Mouse (Mus musculus): Measurements from ENCODE around the gene Eif4e3. TPM values are rescaled to one million over a fixed set of nuclear protein-coding genes. Genes with fewer than 3 reads are reported as not detected.

Gene Eif4e3
- total and polyA plus RNA-seq, 2 experiments from 2014 or later = 15.4 to 18.9 TPM

GRCm38 (mm10) chr6:99637456-99637855, 29.1 kb downstream of the Eif4e3 start:
- DNase-seq (ENCODE audit: low spot score) = no peak
- Histone ChIP-seq H3K27me3 (ENCODE audit: control insufficient read depth, insufficient read depth, low read length) (no peaks in the 10 kb centered on the region), H3K36me3 (replicated peaks; ENCODE audit: control insufficient read depth, insufficient read depth, low read length) (peaks cover 36% of the 10 kb centered on the region), H3K27ac (ENCODE audit: low read depth) (no peak overlapping the region), H3K9ac (replicated peaks; ENCODE audit: low read depth, low read length) (no peak overlapping the region), H3K9me3 (replicated peaks; ENCODE audit: control insufficient read depth, low read length) (no peaks in the 10 kb centered on the region), H3K4me1 (ENCODE audit: control insufficient read depth, insufficient read depth) (no peaks in the 10 kb centered on the region), H3K4me2 (ENCODE audit: low read depth, low read length) (no peak overlapping the region), H3K4me3 (ENCODE audit: low read depth, low read length) (no peak overlapping the region)
- 73% methylated on average over 4 of the region's 4 CpGs for WGBS
- TF ChIP-seq CTCF (IDR thresholded peaks at IDR 0.05; ENCODE audit: low read depth) (no peak), EP300 (IDR thresholded peaks at IDR 0.05; ENCODE audit: low read depth) (no peak)
- no peak for ATAC-seq (ENCODE audit: insufficient read depth, low read depth)

DNA sequence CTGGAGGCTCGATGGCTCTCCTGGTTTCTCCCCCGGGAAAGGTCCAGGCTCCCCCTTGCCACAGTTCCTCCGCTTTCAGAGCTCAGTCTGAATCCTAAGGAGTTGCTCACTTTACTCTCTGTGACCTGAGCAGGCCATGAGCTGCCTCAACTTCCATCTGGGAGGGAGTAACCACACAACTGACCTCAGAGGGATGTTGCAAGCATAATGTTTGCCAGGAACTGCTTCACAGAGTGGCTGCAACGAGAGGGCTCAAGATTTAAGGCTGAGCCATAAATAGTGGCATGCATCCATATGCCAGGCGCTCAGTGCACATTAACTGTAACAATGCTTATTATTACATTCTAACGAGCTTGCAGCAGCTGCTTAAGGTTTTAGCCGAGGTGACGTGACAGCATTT, 29.8 kb downstream of the Eif4e3 start:
- Histone ChIP-seq H3K4me1 (ENCODE audit: control insufficient read depth, insufficient read depth) (no peaks in the 10 kb centered on the region), H3K27ac (ENCODE audit: low read depth) (no peak overlapping the region), H3K4me2 (ENCODE audit: low read depth, low read length) (no peak overlapping the region), H3K9ac (replicated peaks; ENCODE audit: low read depth, low read length) (no peak overlapping the region), H3K9me3 (replicated peaks; ENCODE audit: control insufficient read depth, low read length) (no peaks in the 10 kb centered on the region), H3K27me3 (ENCODE audit: control insufficient read depth, insufficient read depth, low read length) (no peaks in the 10 kb centered on the region), H3K4me3 (ENCODE audit: low read depth, low read length) (no peak overlapping the region), H3K36me3 (replicated peaks; ENCODE audit: control insufficient read depth, insufficient read depth, low read length) (peaks cover 38% of the 10 kb centered on the region)
- ATAC-seq (ENCODE audit: insufficient read depth, low read depth) (no peak), DNase-seq (ENCODE audit: low spot score) (no peak)
- no peak for TF ChIP-seq CTCF (IDR thresholded peaks at IDR 0.05; ENCODE audit: low read depth)
- no peak for TF ChIP-seq EP300 (IDR thresholded peaks at IDR 0.05; ENCODE audit: low read depth)
- 75% methylated on average over 8 of the region's 8 CpGs for WGBS

DNA sequence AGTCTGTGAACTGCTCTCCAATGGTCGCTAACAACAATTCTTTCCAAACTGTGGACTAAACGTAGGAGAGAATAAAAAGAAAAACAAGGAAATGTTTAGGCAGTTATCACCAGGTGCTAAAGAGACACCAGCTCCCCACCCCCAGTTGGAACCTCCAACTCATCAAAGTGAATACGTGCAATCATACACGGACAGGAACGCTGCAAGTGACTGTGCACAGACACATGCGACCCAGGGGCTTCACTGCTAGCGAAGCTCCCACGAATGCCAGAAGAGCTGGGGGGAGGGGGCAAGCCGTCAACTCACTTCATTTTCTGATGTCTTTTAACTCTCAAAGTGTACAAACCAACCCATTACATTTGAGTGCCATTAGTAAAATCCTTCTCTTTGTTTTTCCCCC, 30.4 kb downstream of the Eif4e3 start:
- ATAC-seq (ENCODE audit: insufficient read depth, low read depth) (no peak), DNase-seq (ENCODE audit: low spot score) (no peak)
- Histone ChIP-seq H3K36me3 (replicated peaks; ENCODE audit: control insufficient read depth, insufficient read depth, low read length) (peaks cover 38% of the 10 kb centered on the region), H3K27me3 (ENCODE audit: control insufficient read depth, insufficient read depth, low read length) (no peaks in the 10 kb centered on the region), H3K9me3 (replicated peaks; ENCODE audit: control insufficient read depth, low read length) (no peaks in the 10 kb centered on the region), H3K4me3 (ENCODE audit: low read depth, low read length) (no peak overlapping the region), H3K9ac (replicated peaks; ENCODE audit: low read depth, low read length) (no peak overlapping the region), H3K27ac (ENCODE audit: low read depth) (no peak overlapping the region), H3K4me2 (ENCODE audit: low read depth, low read length) (no peak overlapping the region), H3K4me1 (ENCODE audit: control insufficient read depth, insufficient read depth) (no peaks in the 10 kb centered on the region)
- no peak for TF ChIP-seq CTCF (IDR thresholded peaks at IDR 0.05; ENCODE audit: low read depth)
- TF ChIP-seq EP300 (IDR thresholded peaks at IDR 0.05; ENCODE audit: low read depth) = no peak
- WGBS = 81% methylated on average over 9 of the region's 9 CpGs

DNA sequence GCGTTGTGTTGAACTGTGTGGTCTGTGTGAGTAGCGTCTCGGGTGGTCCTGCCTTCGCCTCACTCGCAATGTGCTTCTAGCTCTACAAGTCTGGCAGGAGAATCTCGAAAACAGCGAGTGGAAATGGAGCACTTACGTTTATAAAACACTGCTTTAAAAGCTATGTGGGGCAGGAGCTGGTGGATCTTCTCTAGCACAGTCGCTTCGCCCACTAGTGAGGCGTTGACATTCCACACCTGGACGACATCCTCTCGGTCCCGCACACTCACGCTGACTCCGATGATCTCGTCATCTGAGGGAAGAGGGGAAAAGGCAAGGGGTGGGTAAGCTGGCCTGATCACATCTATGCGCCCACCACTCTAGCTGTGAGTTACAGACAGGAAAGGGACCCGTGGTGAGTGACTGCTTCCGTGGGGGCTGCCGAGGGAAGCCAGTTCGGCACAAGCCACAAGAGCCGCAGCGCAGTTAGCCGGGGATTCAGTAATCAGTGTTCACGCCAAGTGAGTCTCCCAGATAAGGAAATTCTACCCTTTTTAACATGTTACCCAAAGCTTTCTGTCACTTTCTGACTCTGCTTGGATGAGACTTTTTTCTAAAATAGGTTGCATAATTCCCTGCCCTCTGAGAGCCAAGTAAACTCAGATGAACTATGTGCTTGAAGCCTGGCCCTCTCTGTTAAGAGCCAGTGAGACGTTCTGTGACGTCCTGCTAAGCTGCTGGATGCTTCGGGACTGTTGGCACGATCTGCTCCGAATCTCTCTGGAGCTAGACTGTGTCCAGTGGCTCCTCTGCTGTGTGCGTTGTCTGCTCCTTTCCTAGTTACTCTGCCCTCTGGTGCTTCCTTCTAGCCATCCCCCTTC, 34.2 kb downstream of the Eif4e3 start:
- 78% methylated on average over 32 of the region's 32 CpGs for WGBS
- Histone ChIP-seq H3K27ac (ENCODE audit: low read depth) (no peak overlapping the region), H3K27me3 (ENCODE audit: control insufficient read depth, insufficient read depth, low read length) (no peaks in the 10 kb centered on the region), H3K4me1 (ENCODE audit: control insufficient read depth, insufficient read depth) (no peaks in the 10 kb centered on the region), H3K36me3 (replicated peaks; ENCODE audit: control insufficient read depth, insufficient read depth, low read length) (peaks cover 30% of the 10 kb centered on the region), H3K4me2 (ENCODE audit: low read depth, low read length) (no peak overlapping the region), H3K4me3 (ENCODE audit: low read depth, low read length) (no peak overlapping the region), H3K9ac (replicated peaks; ENCODE audit: low read depth, low read length) (no peak overlapping the region), H3K9me3 (replicated peaks; ENCODE audit: control insufficient read depth, low read length) (no peaks in the 10 kb centered on the region)
- TF ChIP-seq EP300 (IDR thresholded peaks at IDR 0.05; ENCODE audit: low read depth) (no peak), CTCF (IDR thresholded peaks at IDR 0.05; ENCODE audit: low read depth) (no peak)
- ATAC-seq (ENCODE audit: insufficient read depth, low read depth) = no peak
- DNase-seq (ENCODE audit: low spot score) = no peak

GRCm38 (mm10) chr6:99631637-99632036, 34.9 kb downstream of the Eif4e3 start:
- WGBS = 88% methylated on average over 5 of the region's 5 CpGs
- Histone ChIP-seq H3K4me1 (ENCODE audit: control insufficient read depth, insufficient read depth) (no peaks in the 10 kb centered on the region), H3K4me2 (ENCODE audit: low read depth, low read length) (no peak overlapping the region), H3K27ac (ENCODE audit: low read depth) (no peak overlapping the region), H3K9ac (replicated peaks; ENCODE audit: low read depth, low read length) (no peak overlapping the region), H3K36me3 (replicated peaks; ENCODE audit: control insufficient read depth, insufficient read depth, low read length) (peaks cover 33% of the 10 kb centered on the region), H3K9me3 (replicated peaks; ENCODE audit: control insufficient read depth, low read length) (no peaks in the 10 kb centered on the region), H3K27me3 (ENCODE audit: control insufficient read depth, insufficient read depth, low read length) (no peaks in the 10 kb centered on the region), H3K4me3 (ENCODE audit: low read depth, low read length) (no peak overlapping the region)
- ATAC-seq (ENCODE audit: insufficient read depth, low read depth) = no peak
- no peak for TF ChIP-seq CTCF (IDR thresholded peaks at IDR 0.05; ENCODE audit: low read depth)
- no peak for TF ChIP-seq EP300 (IDR thresholded peaks at IDR 0.05; ENCODE audit: low read depth)
- DNase-seq (ENCODE audit: low spot score) = no peak
